7 mouse cellular contexts compared by ENCODE assay signal in genomic region chr3:96374343-96374624, GRCm38 (mm10).
A peak's percentile ranks its signal among the peaks of the same experiment; 100 is the strongest.
DNase-seq lines count a peak whose midpoint lies in the region; ATAC-seq and TF ChIP-seq lines count a peak whose summit lies in the region.
"Not testable (repeated sequence)": the region's sequence is repeated elsewhere in the genome, so short reads cannot be mapped to it uniquely, and the experiment has no call there.

No protein-coding gene starts in this region.

- H3K27me3 ChIP-seq in embryonic facial prominence, embryonic 11.5 days (ENCODE audit: control insufficient read depth, insufficient read depth, low read length); hindbrain, embryonic 11.5 days (ENCODE audit: control insufficient read depth, insufficient read depth, low read length); intestine, embryonic 16.5 days (replicated peaks; ENCODE audit: control insufficient read depth, insufficient read depth, low read length); neural tube, embryonic 11.5 days (ENCODE audit: control insufficient read depth, insufficient read depth, low read length); stomach, embryonic 14.5 days (ENCODE audit: control insufficient read depth, insufficient read depth, low read length); stomach, postnatal 0 days (ENCODE audit: control insufficient read depth, insufficient read depth, low read length): not testable (repeated sequence)

- H3K4me1 ChIP-seq in embryonic facial prominence, embryonic 11.5 days (ENCODE audit: control insufficient read depth, insufficient read depth, low read length); hindbrain, embryonic 11.5 days (replicated peaks; ENCODE audit: control insufficient read depth, insufficient read depth, low read length); intestine, embryonic 16.5 days (ENCODE audit: control insufficient read depth, insufficient read depth, low read length); neural tube, embryonic 11.5 days (ENCODE audit: control insufficient read depth, insufficient read depth, low read length); stomach, embryonic 14.5 days (ENCODE audit: control insufficient read depth, insufficient read depth, low read length); stomach, postnatal 0 days (replicated peaks; ENCODE audit: control insufficient read depth, insufficient read depth): not testable (repeated sequence)

- peak; percentile 59 for ATAC-seq in embryonic facial prominence, embryonic 11.5 days (replicated peaks; ENCODE audit: insufficient number of reproducible peaks, low FRiP score, low TSS enrichment, low read depth)
- ATAC-seq in hindbrain, embryonic 11.5 days (ENCODE audit: low FRiP score): peak; percentile 19; the same call in 1 of the 2 replicates
- ATAC-seq in intestine, embryonic 16.5 days: peak; percentile 56; the same call in 1 of the 2 replicates
- ATAC-seq in megakaryocyte-erythroid progenitor cell, adult 5-6 weeks (replicated peaks; ENCODE audit: low FRiP score, low TSS enrichment, poor library complexity, severe bottlenecking): peak; percentile 88
- 0 out of 2 replicates have a peak, but pooled peaks have one; percentile 38 for ATAC-seq in neural tube, embryonic 11.5 days (ENCODE audit: insufficient read depth, low FRiP score, low TSS enrichment)
- peak; percentile 23; the same call in 1 of the 2 replicates for ATAC-seq in stomach, embryonic 14.5 days (ENCODE audit: insufficient number of reproducible peaks, insufficient read depth, low FRiP score, low read depth)
- peak; percentile 53; the same call in 1 of the 2 replicates for ATAC-seq in stomach, postnatal 0 days (ENCODE audit: low FRiP score, low TSS enrichment)

- not testable (repeated sequence) for DNase-seq in embryonic facial prominence, embryonic 11.5 days (ENCODE audit: low spot score); hindbrain, embryonic 11.5 days (ENCODE audit: low spot score); neural tube, embryonic 11.5 days (ENCODE audit: low spot score); stomach, postnatal 0 days (ENCODE audit: low spot score)

- H3K9me3 ChIP-seq in embryonic facial prominence, embryonic 11.5 days (replicated peaks; ENCODE audit: control insufficient read depth, low read length); hindbrain, embryonic 11.5 days (ENCODE audit: control insufficient read depth, low read length); intestine, embryonic 16.5 days (ENCODE audit: control insufficient read depth, low read length); neural tube, embryonic 11.5 days (ENCODE audit: control insufficient read depth, low read length); stomach, embryonic 14.5 days (ENCODE audit: control insufficient read depth, low read depth, low read length); stomach, postnatal 0 days (ENCODE audit: control insufficient read depth, low read length): not testable (repeated sequence)

- H3K4me2 ChIP-seq in embryonic facial prominence, embryonic 11.5 days (ENCODE audit: low read depth, low read length); hindbrain, embryonic 11.5 days (replicated peaks; ENCODE audit: low read depth, low read length); intestine, embryonic 16.5 days (ENCODE audit: low read depth, low read length); neural tube, embryonic 11.5 days (ENCODE audit: low read depth); stomach, embryonic 14.5 days (replicated peaks; ENCODE audit: low read depth, low read length); stomach, postnatal 0 days (replicated peaks; ENCODE audit: low read depth): not testable (repeated sequence)

- not testable (repeated sequence) for TF ChIP-seq EP300 in stomach, postnatal 0 days (optimal IDR thresholded peaks at IDR 0.05)

- TF ChIP-seq CTCF in stomach, postnatal 0 days (IDR thresholded peaks at IDR 0.05; ENCODE audit: low read depth): not testable (repeated sequence)

- H3K9ac ChIP-seq in embryonic facial prominence, embryonic 11.5 days (replicated peaks; ENCODE audit: low read length); hindbrain, embryonic 11.5 days (ENCODE audit: low read depth, low read length); intestine, embryonic 16.5 days (ENCODE audit: low read depth, low read length); neural tube, embryonic 11.5 days (ENCODE audit: low read length); stomach, embryonic 14.5 days (replicated peaks; ENCODE audit: low read depth, low read length); stomach, postnatal 0 days (ENCODE audit: low read length): not testable (repeated sequence)

- not testable (repeated sequence) for H3K36me3 ChIP-seq in embryonic facial prominence, embryonic 11.5 days (replicated peaks; ENCODE audit: control insufficient read depth, insufficient read depth, low read depth, low read length); hindbrain, embryonic 11.5 days (ENCODE audit: control insufficient read depth, insufficient read depth, low read length); intestine, embryonic 16.5 days (ENCODE audit: control insufficient read depth, insufficient read depth, low read length); neural tube, embryonic 11.5 days (ENCODE audit: control insufficient read depth, insufficient read depth, low read length); stomach, embryonic 14.5 days (ENCODE audit: control insufficient read depth, insufficient read depth, low read length); stomach, postnatal 0 days (ENCODE audit: control insufficient read depth, insufficient read depth, low read length)

- no CpG with 5 or more reads among the region's 4 CpGs for WGBS in embryonic facial prominence, embryonic 11.5 days
- WGBS in hindbrain, embryonic 11.5 days: no CpG with 5 or more reads among the region's 4 CpGs
- WGBS in intestine, embryonic 16.5 days: no CpG with 5 or more reads among the region's 4 CpGs
- WGBS in neural tube, embryonic 11.5 days: no CpG with 5 or more reads among the region's 4 CpGs
- no CpG with 5 or more reads among the region's 4 CpGs for WGBS in stomach, embryonic 14.5 days
- WGBS in stomach, postnatal 0 days: no CpG with 5 or more reads among the region's 4 CpGs

- H3K27ac ChIP-seq in embryonic facial prominence, embryonic 11.5 days (replicated peaks; ENCODE audit: low read depth, low read length); hindbrain, embryonic 11.5 days (ENCODE audit: low read depth, low read length); intestine, embryonic 16.5 days (ENCODE audit: low read length); neural tube, embryonic 11.5 days (ENCODE audit: low read depth, low read length); stomach, embryonic 14.5 days (ENCODE audit: low read length); stomach, postnatal 0 days (replicated peaks): not testable (repeated sequence)

- not testable (repeated sequence) for H3K4me3 ChIP-seq in embryonic facial prominence, embryonic 11.5 days (ENCODE audit: low read depth, low read length); hindbrain, embryonic 11.5 days (ENCODE audit: low read depth, low read length); intestine, embryonic 16.5 days (ENCODE audit: low read length); neural tube, embryonic 11.5 days (ENCODE audit: low read depth, low read length); stomach, embryonic 14.5 days (ENCODE audit: low read depth, low read length); stomach, postnatal 0 days (ENCODE audit: low read depth, low read length)

Comparison
In these comparisons a context has a peak if more than half of its experiments do, and no peak if none do; other contexts are left out.
1. ATAC-seq: peak in every context shown above with its lines; median percentile 88 in megakaryocyte-erythroid progenitor cell, adult 5-6 weeks; 59 in embryonic facial prominence, embryonic 11.5 days; 56 in intestine, embryonic 16.5 days; 53 in stomach, postnatal 0 days; 38 in neural tube, embryonic 11.5 days; 23 in stomach, embryonic 14.5 days; 19 in hindbrain, embryonic 11.5 days.